Mouse (Mus musculus) olfactory bulb, adult 2 months (tissue): ENCODE measurements around the gene Olfr857.

Experiments
- CTCF ChIP-seq: fragments of 200-500 bp; IDR thresholded peaks from 2 replicates; pipeline ENCODE4 v1.5.1; 2012; ENCODE audit warnings: low read depth, mild to moderate bottlenecking, low read length, moderate library complexity; ENCODE audit not compliant: insufficient read depth
- POLR2A ChIP-seq: fragments of 200-500 bp; IDR thresholded peaks from 2 replicates; pipeline ENCODE4 v1.6.1; 2012; ENCODE audit warnings: mild to moderate bottlenecking, low read depth, low read length, moderate library complexity; ENCODE audit not compliant: insufficient read depth

GRCm38 (mm10) chr9:19690281-19690680 is 19.0 kb upstream of the Olfr857 start:
- TF ChIP-seq CTCF (no peak), POLR2A (no peak)
